Mouse (Mus musculus) frontal cortex, postnatal 25 days (tissue): ENCODE measurements around the gene Hoxc8.

Experiments
- DNase-seq, 2 experiments: peaks; one replicate each; pipeline ENCODE4 v3.0.0; 2022; ENCODE audit warnings: low spot score in 2 of 2

The Hoxc8 gene

GRCm38 (mm10) chr15:102990461-102991397 lies at the start of gene Hoxc8:
Gene Hoxc8 (plus strand): TSS chr15:102990607.
- no peak for DNase-seq

GRCm38 (mm10) chr15:102942739-102943467 lies 47.5 kb upstream of the Hoxc8 start:
- no peak for DNase-seq

- no peak for DNase-seq
Measured at GRCm38 (mm10) chr15:102943468-102943813, 47.0 kb upstream of the Hoxc8 start.

GRCm38 (mm10) chr15:102945185-102946077 lies 45.0 kb upstream of the Hoxc8 start:
- DNase-seq = no peak

- DNase-seq = no peak
Measured at GRCm38 (mm10) chr15:102947276-102947675, 43.1 kb upstream of the Hoxc8 start.

GRCm38 (mm10) chr15:102948842-102949241 lies 41.6 kb upstream of the Hoxc8 start:
- DNase-seq = no peak

GRCm38 (mm10) chr15:102949696-102950095 lies 40.7 kb upstream of the Hoxc8 start:
- no peak for DNase-seq

- no peak for DNase-seq
Measured at GRCm38 (mm10) chr15:102950877-102951276, 39.5 kb upstream of the Hoxc8 start.

GRCm38 (mm10) chr15:102953561-102953960 lies 36.8 kb upstream of the Hoxc8 start:
- DNase-seq = no peak

- DNase-seq = no peak
Measured at GRCm38 (mm10) chr15:102954192-102955006, 36.0 kb upstream of the Hoxc8 start, which contains the start of gene Hoxc11. Gene Hoxc11 (plus strand): TSS chr15:102954427.

- DNase-seq = no peak
Measured at GRCm38 (mm10) chr15:102955007-102955382, 35.4 kb upstream of the Hoxc8 start.

- DNase-seq = no peak
Measured at GRCm38 (mm10) chr15:102955833-102956640, 34.4 kb upstream of the Hoxc8 start.

GRCm38 (mm10) chr15:102956906-102957305 lies 33.5 kb upstream of the Hoxc8 start:
- DNase-seq = no peak

- no peak for DNase-seq
Measured at GRCm38 (mm10) chr15:102959663-102960191, 30.7 kb upstream of the Hoxc8 start.

- no peak for DNase-seq
Measured at GRCm38 (mm10) chr15:102961728-102962127, 28.7 kb upstream of the Hoxc8 start.

GRCm38 (mm10) chr15:102962492-102962891 lies 27.9 kb upstream of the Hoxc8 start:
- DNase-seq = no peak

- no peak for DNase-seq
Measured at GRCm38 (mm10) chr15:102963259-102963658, 27.1 kb upstream of the Hoxc8 start.

GRCm38 (mm10) chr15:102963671-102964640 lies 26.5 kb upstream of the Hoxc8 start:
- no peak for DNase-seq
